Mouse (Mus musculus) right cerebral cortex, postnatal 14 days (tissue): ENCODE measurements at regions not wholly inside any gene's neighbourhood (a gene's known extent, or its start where the extent isn't known, plus 50 kb on each side); places are given as distances from the start of the nearest gene placed in this dataset.

Experiments used
- DNase-seq: peaks from one replicate; pipeline ENCODE4 v3.0.0; 2022

GRCm38 (mm10) chr6:66255378-66255777 lies 279.8 kb upstream of the Mad2l1 start:
- DNase-seq = no peak

- no peak for DNase-seq
Observed at GRCm38 (mm10) chr6:66263429-66263828, 271.8 kb upstream of the Mad2l1 start.

- no peak for DNase-seq
Observed at GRCm38 (mm10) chr6:66263918-66264317, 271.3 kb upstream of the Mad2l1 start.

GRCm38 (mm10) chr6:66268427-66268826 lies 266.8 kb upstream of the Mad2l1 start:
- DNase-seq = no peak

GRCm38 (mm10) chr6:66271414-66272206 lies 263.6 kb upstream of the Mad2l1 start:
- no peak for DNase-seq

GRCm38 (mm10) chr6:66272216-66272615 lies 263.0 kb upstream of the Mad2l1 start:
- no peak for DNase-seq

- DNase-seq = no peak
Observed at GRCm38 (mm10) chr6:66274737-66275136, 260.5 kb upstream of the Mad2l1 start.

- DNase-seq = no peak
Observed at GRCm38 (mm10) chr6:66280701-66281100, 254.5 kb upstream of the Mad2l1 start.

GRCm38 (mm10) chr6:66282566-66283115 lies 252.5 kb upstream of the Mad2l1 start:
- no peak for DNase-seq

- DNase-seq = no peak
Observed at GRCm38 (mm10) chr6:66283521-66283920, 251.7 kb upstream of the Mad2l1 start.

GRCm38 (mm10) chr6:66287607-66288006 lies 247.6 kb upstream of the Mad2l1 start:
- DNase-seq = peak; percentile 46

GRCm38 (mm10) chr6:66289196-66289595 lies 246.0 kb upstream of the Mad2l1 start:
- DNase-seq = no peak

- no peak for DNase-seq
Observed at GRCm38 (mm10) chr6:66291576-66291975, 243.6 kb upstream of the Mad2l1 start.

GRCm38 (mm10) chr6:66298056-66298455 lies 237.1 kb upstream of the Mad2l1 start:
- no peak for DNase-seq

GRCm38 (mm10) chr6:66300189-66300588 lies 235.0 kb upstream of the Mad2l1 start:
- DNase-seq = no peak

GRCm38 (mm10) chr6:66344848-66345247 lies 190.3 kb upstream of the Mad2l1 start:
- DNase-seq = no peak

- no peak for DNase-seq
Observed at GRCm38 (mm10) chr6:66347356-66347755, 187.8 kb upstream of the Mad2l1 start.

GRCm38 (mm10) chr6:66361130-66361529 lies 174.1 kb upstream of the Mad2l1 start:
- peak; percentile 11 for DNase-seq

- DNase-seq = peak; percentile 5
Observed at GRCm38 (mm10) chr6:66367263-66367662, 167.9 kb upstream of the Mad2l1 start.

GRCm38 (mm10) chr6:66381279-66381934 lies 153.8 kb upstream of the Mad2l1 start:
- DNase-seq = no peak

GRCm38 (mm10) chr6:66382347-66383010 lies 152.7 kb upstream of the Mad2l1 start:
- DNase-seq = no peak

GRCm38 (mm10) chr6:66395147-66395546 lies 140.0 kb upstream of the Mad2l1 start:
- no peak for DNase-seq

GRCm38 (mm10) chr6:66397411-66397810 lies 137.8 kb upstream of the Mad2l1 start:
- no peak for DNase-seq

GRCm38 (mm10) chr6:66398674-66399073 lies 136.5 kb upstream of the Mad2l1 start:
- no peak for DNase-seq
